Mouse (Mus musculus) v-Abl transformed pro-B cells (cell line): Measurements from ENCODE around the gene Atrip.

Experiments
- in situ Hi-C, 2 experiments: fragments of 400-800 bp; cut with MboI; formaldehyde crosslinking; loops; one replicate each; pipeline ENCODE4 v1.15.1; 2025; ENCODE audit not compliant: unreplicated experiment in 2 of 2

Gene Atrip

GRCm38 (mm10) chr9:109100307-109100928 is 26.5 kb upstream of the Atrip start:
- in situ Hi-C loops = loop anchor here in 1 of 2 experiments (25.0 kb wide), 1 partner anchor 987 kb away; no protein-coding TSS in a partner anchor

DNA sequence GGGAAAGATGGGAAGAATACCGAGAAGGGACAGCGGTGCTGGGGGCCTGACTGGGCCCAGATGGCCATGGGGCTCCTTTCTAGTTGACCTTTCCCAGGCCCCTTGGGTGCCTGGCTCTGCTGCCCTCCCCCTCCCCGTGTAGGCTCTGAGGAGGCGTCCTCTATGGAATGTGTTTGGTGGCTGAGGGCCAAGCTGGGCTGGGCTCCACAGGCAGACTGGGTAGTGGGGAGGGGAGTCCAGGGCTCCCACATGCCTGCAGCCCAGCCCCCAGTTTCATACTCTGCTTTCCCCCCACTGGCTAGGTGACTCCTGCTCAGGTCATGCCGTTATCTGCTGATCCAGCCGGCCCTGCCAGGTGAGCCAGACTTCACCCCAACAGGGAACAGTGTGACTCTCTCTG is 25.0 kb upstream of the Atrip start:
- in situ Hi-C loops = loop anchor here in 1 of 2 experiments (25.0 kb wide), 1 partner anchor 1562 kb away; the partner anchor contains the start of genes Cyb561d2, Nprl2, Tmem115 and Zmynd10

GRCm38 (mm10) chr9:109098366-109098765 is 24.4 kb upstream of the Atrip start:
- in situ Hi-C loops = loop anchor here in 1 of 2 experiments (25.0 kb wide), 1 partner anchor 1561 kb away; the partner anchor contains the start of genes Cyb561d2, Nprl2, Tmem115 and Zmynd10

GRCm38 (mm10) chr9:109097831-109098230 is 23.9 kb upstream of the Atrip start:
- in situ Hi-C loops = loop anchor here in 1 of 2 experiments (25.0 kb wide), 1 partner anchor 1561 kb away; the partner anchor contains the start of genes Cyb561d2, Nprl2, Tmem115 and Zmynd10

DNA sequence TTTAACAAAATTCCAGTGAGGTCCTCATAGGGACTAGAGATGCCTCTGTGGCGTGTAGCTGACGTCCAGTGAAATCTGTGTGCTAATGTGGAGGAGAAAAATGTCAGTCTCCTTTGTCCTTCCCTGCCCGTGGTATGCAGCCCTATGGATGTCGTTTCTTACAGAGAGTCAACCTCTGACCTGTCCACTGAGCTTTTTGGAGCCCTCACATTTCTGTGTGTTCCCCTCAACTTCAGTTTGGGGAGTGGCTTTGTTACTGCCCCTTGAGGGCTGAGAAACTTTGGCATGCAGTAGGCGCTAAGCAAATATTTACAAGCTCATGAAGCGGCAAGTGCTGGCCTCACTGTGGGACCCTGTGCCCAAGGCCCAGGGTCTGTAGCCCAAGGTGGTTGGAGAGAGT is 23.4 kb upstream of the Atrip start:
- in situ Hi-C loops = loop anchor here in 1 of 2 experiments (25.0 kb wide), 1 partner anchor 1560 kb away; the partner anchor contains the start of genes Cyb561d2, Nprl2, Tmem115 and Zmynd10

GRCm38 (mm10) chr9:109096856-109097255 is 22.9 kb upstream of the Atrip start:
- in situ Hi-C loops = loop anchor here in 1 of 2 experiments (25.0 kb wide), 1 partner anchor 1560 kb away; the partner anchor contains the start of genes Cyb561d2, Nprl2, Tmem115 and Zmynd10

DNA sequence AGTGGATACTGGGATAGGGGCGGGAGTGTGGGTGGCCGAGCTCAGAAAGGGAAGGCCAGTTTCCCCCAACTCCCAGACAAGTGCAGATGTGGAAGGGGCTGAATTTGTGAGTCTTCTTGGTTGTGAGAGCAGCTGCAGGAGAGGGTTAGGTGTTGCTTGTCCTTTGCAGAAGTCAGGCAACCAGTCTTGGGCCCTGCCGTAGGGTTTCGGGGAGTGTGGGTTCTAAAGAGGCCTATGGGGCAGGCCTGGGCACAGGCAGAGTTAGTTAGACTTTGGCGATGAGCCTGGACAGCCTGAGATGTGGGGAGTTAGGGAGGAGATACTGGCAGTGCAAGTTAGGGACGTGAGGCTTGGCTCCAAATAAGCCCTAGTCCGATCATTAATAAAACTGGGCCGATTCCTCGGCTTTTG is 22.3 kb upstream of the Atrip start:
- in situ Hi-C loops = loop anchor here in 1 of 2 experiments (25.0 kb wide), 1 partner anchor 1559 kb away; the partner anchor contains the start of genes Cyb561d2, Nprl2, Tmem115 and Zmynd10

DNA sequence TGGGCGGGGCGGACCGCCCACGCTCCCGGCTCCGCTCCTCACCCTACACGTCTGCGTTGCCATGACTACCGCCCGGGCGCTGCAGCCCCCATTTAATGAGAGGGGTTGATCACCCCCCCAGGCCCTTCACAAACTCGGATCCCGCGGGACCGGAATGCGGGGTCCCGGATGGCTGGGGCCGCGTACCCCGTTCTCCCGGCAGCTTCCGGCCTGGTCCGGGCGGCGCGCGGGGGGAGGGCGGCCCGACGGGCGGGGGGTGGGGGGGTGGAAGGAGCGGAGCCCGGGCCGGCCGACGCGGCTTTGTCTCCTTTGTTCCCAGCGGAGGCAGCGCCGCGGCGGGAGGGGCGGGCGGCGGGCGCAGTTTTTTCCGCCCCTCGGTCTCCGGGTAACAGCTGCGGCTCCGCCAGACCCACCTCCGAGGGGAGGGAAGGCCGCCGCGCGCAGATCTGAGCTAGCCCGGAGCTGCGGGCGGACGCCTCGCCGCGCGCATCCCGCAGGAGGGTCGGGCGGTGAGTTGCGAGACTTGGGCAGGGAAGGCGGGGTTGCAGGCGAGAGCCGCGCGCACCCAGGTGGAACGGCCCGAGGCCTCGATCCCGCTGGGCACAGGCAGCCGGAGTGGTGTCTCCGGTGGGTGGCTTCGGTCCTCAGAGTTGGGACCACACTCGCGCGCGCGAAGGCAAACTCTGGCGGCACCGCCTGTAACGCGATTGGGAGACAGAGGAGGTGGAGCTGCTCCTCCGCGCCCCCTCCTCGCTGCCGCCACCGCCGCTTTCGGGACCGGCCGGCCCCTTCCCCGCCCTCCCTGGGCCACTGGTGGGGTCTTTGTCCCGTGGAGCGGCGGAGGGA is 21.4 kb upstream of the Atrip start, which contains the start of gene Plxnb1:
Gene Plxnb1, plus strand, starts transcription at position 253 of the 846 bp plus-strand sequence.
- in situ Hi-C loops = loop anchor here in 1 of 2 experiments (25.0 kb wide), 1 partner anchor 1558 kb away; the partner anchor contains the start of genes Cyb561d2, Nprl2, Tmem115 and Zmynd10

DNA sequence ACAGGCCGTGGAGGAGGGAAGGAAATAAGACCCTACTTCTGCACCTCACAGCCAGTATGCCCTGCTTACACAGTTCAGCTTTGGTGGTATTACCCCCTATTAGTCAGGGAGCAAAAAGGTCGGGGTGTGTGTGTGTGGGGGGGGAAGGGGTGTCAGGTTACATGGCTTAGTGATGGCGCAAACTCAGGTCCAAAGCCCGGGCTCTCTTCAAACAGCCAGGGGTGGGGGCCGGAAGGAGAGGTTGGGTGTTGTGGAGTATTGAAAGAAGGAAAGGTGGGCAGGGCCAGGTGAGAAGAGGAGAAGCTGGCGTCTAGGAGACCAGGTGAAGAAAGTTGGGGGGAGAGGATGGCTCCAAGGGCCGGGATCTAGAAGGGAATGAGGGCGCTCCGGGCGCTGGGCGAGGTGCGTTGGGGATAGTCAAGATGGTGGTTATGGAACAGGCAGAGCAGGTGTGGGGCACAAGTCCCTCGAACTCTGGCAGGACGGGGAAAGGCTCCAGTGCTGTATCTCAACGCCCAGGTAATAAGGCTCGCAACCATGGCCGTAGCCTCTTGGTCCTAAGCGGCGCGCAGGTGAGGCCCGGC is 20.7 kb upstream of the Atrip start:
- in situ Hi-C loops = loop anchor here in 1 of 2 experiments (25.0 kb wide), 1 partner anchor 1557 kb away; the partner anchor contains the start of genes Cyb561d2, Nprl2, Tmem115 and Zmynd10

- in situ Hi-C loops = loop anchor here in 1 of 2 experiments (25.0 kb wide), 1 partner anchor 1557 kb away; the partner anchor contains the start of genes Cyb561d2, Nprl2, Tmem115 and Zmynd10
These were observed 20.0 kb upstream of the Atrip start for GRCm38 (mm10) chr9:109093786-109094552.

DNA sequence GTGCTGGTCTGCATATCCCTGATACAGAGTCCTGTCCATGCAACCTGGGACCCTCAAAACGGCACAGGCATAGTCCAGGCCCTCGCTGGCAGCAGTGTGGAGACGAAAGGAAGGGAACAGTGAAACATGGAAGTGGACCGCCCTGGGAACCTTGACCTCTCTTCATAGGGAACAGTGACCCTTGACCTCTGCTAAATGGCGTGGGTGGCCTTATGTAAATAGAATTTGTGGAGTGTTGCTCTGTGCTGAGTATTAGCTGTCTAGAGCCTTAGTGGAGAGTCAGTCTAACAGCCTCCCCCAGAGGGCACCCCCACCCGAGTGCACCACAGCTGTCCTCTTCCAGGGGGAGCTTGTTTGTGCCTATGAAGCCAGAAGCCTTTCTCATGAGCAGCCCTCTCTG is 18.9 kb upstream of the Atrip start:
- in situ Hi-C loops = loop anchor here in 1 of 2 experiments (25.0 kb wide), 1 partner anchor 1555 kb away; the partner anchor contains the start of genes Cyb561d2, Nprl2, Tmem115 and Zmynd10

DNA sequence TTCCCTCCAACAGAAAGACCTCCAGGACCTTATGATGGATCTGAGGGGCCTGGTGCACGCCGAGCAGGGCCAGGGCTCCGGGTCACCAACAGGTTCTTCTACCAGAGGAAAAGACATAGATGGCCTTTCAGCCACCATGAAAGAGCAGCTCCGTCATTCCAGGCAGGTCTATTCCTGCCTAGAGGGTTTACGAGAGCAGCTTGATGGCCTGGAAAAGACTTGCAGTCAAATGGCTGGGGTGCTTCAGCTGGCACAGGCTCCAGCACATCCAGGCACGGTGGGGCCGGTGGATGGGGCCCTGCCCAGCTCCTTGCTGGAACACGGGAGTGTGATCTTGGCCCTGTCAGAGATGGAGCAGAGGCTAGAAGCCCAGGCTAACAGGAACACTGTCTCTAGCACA is 17.9 kb upstream of the Atrip start:
- in situ Hi-C loops = loop anchor here in 1 of 2 experiments (25.0 kb wide), 1 partner anchor 1555 kb away; the partner anchor contains the start of genes Cyb561d2, Nprl2, Tmem115 and Zmynd10

- in situ Hi-C loops = loop anchor here in 1 of 2 experiments (25.0 kb wide), 1 partner anchor 1553 kb away; the partner anchor contains the start of genes Cyb561d2, Nprl2, Tmem115 and Zmynd10
These were observed 16.5 kb upstream of the Atrip start for GRCm38 (mm10) chr9:109090446-109090845.

DNA sequence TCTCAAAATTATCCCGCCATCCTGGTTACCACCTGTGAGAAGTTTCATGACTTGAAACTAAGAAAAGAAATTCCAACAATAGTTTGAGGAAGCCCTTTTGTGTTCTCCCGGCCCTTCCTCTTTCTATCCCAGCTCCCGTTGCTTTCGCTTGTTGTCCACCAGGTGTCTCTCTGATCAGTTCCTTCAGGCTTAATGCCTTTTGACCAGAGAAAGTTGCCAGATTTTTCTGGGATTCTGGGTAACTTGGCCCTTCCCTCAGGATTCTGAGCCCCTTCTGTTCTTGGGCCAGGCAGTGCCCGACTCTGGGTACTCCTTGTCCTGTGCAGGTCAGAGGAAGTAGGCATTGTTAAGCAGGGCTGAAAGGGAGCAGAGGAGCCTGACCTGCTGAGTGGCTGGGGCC is 14.1 kb upstream of the Atrip start:
- in situ Hi-C loops = loop anchor here in 1 of 2 experiments (25.0 kb wide), 1 partner anchor 1551 kb away; the partner anchor contains the start of genes Cyb561d2, Nprl2, Tmem115 and Zmynd10

GRCm38 (mm10) chr9:109084922-109085321 is 11.0 kb upstream of the Atrip start:
- in situ Hi-C loops = loop anchor here in 1 of 2 experiments (25.0 kb wide), 1 partner anchor 1548 kb away; the partner anchor contains the start of genes Cyb561d2, Nprl2, Tmem115 and Zmynd10

- in situ Hi-C loops = loop anchor here in 1 of 2 experiments (25.0 kb wide), 1 partner anchor 1545 kb away; the partner anchor contains the start of genes Cyb561d2, Nprl2, Tmem115 and Zmynd10
These were observed 8.3 kb upstream of the Atrip start, which contains the start of the genes Ccdc51 and Tma7 for GRCm38 (mm10) chr9:109082124-109082800. Gene Ccdc51 (plus strand): TSS chr9:109082493. Gene Tma7 (minus strand): TSS chr9:109082587.

DNA sequence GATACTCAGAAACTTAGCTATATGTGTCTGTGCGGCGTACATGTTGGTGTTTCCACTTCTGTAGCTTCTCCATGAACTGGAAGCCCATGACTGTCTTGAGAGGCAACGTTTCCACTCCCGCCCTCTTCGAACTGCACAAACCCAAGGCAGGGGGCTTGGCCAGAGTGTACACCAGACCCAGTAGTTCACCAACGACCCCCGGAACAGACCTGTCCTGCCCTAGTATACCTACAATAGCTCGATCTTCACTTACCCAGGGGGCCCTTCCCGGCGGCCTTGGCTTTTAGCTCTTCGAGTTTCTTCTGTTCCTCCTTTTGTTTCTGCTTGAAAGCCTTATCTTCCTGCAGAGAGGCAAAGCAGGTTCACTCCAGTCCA is 7.8 kb upstream of the Atrip start:
- in situ Hi-C loops = loop anchor here in 1 of 2 experiments (25.0 kb wide), 1 partner anchor 1544 kb away; the partner anchor contains the start of genes Cyb561d2, Nprl2, Tmem115 and Zmynd10

- in situ Hi-C loops = loop anchor here in 1 of 2 experiments (25.0 kb wide), 1 partner anchor 1543 kb away; the partner anchor contains the start of genes Cyb561d2, Nprl2, Tmem115 and Zmynd10
These were observed 6.6 kb upstream of the Atrip start for GRCm38 (mm10) chr9:109080516-109080915.
